In genomic region chr13:8552242-8552641, GRCm38 (mm10) we compare ENCODE assay signal across 15 mouse cellular contexts.
DNase-seq lines count a peak whose midpoint lies in the region.
"Had no signal": no experiment of that assay in that cellular context is flagged by ENCODE, and none has a peak within 500 bp of the region (broad histone marks: within the 10 kb centered on the region; RNA-seq: fewer than 3 reads in every experiment).

No protein-coding gene starts in this region.

- DNase-seq in left cerebral cortex, postnatal 25 days (ENCODE audit: low spot score in 2 of 2) = peak; percentile 7 to 30
- DNase-seq in left cerebral cortex, adult 11 months (ENCODE audit: low spot score) = no peak
- peak; percentile 73 for DNase-seq in brain, adult 2 months (ENCODE audit: low read depth, low spot score)
- DNase-seq in cerebellum, adult 11-12 months = peak; percentile 50
- peak; percentile 15 to 33 for DNase-seq in cerebellum, postnatal 36 days
- no peak for DNase-seq in thymus, postnatal 25 days
- DNase-seq in adipocyte (ENCODE audit: low spot score) = no peak
- DNase-seq in thymus, postnatal 4 days = no peak
- DNase-seq: adrenal gland, adult 2 months; embryo, embryonic 11 days; heart, adult 18-20 months; kidney, postnatal 10 days; layer of hippocampus, postnatal 36 days; lung, postnatal 4 days; thymus, adult 2 months had no signal

- intact Hi-C loops in left cerebral cortex, postnatal 25 days (cut with DNase I) = no loop called here

Comparison
In these comparisons a context has a peak if more than half of its experiments do, and no peak if none do; other contexts are left out.
1. DNase-seq: peak in left cerebral cortex, postnatal 25 days (2 of 2), brain, adult 2 months (single experiment), cerebellum, adult 11-12 months (single experiment) and cerebellum, postnatal 36 days (2 of 2); none in left cerebral cortex, adult 11 months (single experiment), thymus, postnatal 25 days (single experiment), adipocyte (single experiment) and thymus, postnatal 4 days (single experiment).